Mouse (Mus musculus) brown adipose tissue, adult 24 weeks (tissue): ENCODE results near the gene Usp29. TPM values are rescaled to one million over a fixed set of nuclear protein-coding genes. Genes with fewer than 3 reads are reported as not detected.
"Not testable (repeated sequence)": the region's sequence is repeated elsewhere in the genome, so short reads cannot be mapped to it uniquely, and the experiment has no call there.

Source experiments
- H3K27ac ChIP-seq: fragments of 200-500 bp; replicated peaks from 2 replicates; pipeline ENCODE4 v1.5.1; 2012; ENCODE audit warnings: low read depth, mild to moderate bottlenecking, low read length
- H3K4me1 ChIP-seq: fragments of 200-500 bp; 2 replicates; pipeline ENCODE4 v1.6.1; 2012; ENCODE audit warnings: low read length, mixed read lengths; ENCODE audit not compliant: control insufficient read depth, insufficient read depth, insufficient read length
- H3K4me3 ChIP-seq: fragments of 200-500 bp; 2 replicates; pipeline ENCODE4 v1.5.1; 2012; ENCODE audit warnings: low read depth, mild to moderate bottlenecking, low read length, moderate library complexity; ENCODE audit not compliant: insufficient read depth
- polyA plus RNA-seq: library from polyadenylated mRNA; stranded (reverse); fragments of >200 nt; gene quantifications from 2 replicates; pipeline ENCODE4 v1.2.4, GENCODE M21; 2012; ENCODE audit not compliant: missing spikeins, insufficient read depth, insufficient read length

Gene Usp29
- polyA plus RNA-seq, 1 experiment = not detected

DNA sequence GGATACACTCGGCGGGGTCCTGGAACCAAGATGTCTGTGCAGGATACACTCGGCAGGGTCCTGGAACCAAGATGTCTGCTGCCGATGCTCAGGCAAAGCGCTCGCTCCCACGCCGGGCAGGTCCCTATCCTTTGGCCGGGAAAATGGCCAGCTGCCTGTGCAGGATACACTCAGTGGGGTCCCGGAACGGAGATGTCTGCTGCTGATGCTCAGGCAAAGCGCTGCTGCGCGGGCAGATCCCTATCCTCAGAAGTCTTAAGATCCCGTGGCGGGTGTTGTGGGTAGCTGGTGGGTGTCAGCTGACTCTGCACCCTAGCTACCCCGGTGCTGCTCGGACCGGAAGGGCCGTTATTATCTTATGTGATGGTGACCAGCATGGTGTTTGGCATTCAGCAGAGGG lies 217.7 kb downstream of the Usp29 start:
- H3K4me1 ChIP-seq, H3K27ac ChIP-seq: not testable (repeated sequence)

DNA sequence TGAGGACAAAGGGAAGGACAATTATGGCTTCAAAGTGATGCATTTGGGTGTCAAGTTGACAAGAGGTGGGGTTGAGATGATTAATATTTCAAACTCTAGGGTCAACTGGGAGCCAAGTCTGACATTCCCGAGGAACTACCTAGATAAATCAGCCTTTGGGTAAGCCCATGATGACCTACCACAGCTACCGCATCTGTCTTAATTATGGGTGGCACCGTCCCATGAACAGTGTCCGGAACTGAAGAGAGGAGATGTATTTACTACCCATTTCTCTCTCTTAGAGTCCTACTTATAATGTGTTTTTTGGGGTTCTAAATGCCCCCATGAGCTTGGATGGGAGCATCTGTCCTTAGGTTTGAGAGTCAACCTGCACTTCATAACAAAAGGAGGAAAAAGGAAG lies 226.2 kb downstream of the Usp29 start:
- Histone ChIP-seq H3K4me3 (no peak overlapping the region), H3K27ac (no peak overlapping the region), H3K4me1 (no peaks in the 10 kb centered on the region)

More for the DNA sequence above, 217.7 kb downstream of the Usp29 start:
- H3K4me3 ChIP-seq = not testable (repeated sequence)

DNA sequence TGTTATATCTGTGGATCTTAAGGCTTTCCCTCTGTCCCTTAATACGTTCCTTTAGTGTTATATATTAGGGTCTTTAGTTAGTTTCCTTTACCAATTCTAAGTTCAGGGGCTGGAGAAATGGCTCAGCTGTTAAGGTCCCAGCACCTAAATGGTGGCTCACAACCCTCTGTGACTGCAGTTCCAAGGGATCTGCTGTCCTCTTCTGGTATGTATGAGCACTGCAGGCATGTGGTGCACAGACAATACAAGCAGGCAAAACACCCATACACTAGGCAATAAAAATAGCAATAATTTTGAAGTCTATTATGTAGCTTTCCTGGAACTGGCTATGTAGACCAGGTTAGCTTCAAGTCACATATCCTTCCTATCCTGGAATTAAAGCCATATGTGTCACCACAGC lies 228.2 kb downstream of the Usp29 start:
- H3K4me1 ChIP-seq = no peaks in the 10 kb centered on the region
- H3K27ac ChIP-seq = no peak overlapping the region
- H3K4me3 ChIP-seq = no peak overlapping the region

DNA sequence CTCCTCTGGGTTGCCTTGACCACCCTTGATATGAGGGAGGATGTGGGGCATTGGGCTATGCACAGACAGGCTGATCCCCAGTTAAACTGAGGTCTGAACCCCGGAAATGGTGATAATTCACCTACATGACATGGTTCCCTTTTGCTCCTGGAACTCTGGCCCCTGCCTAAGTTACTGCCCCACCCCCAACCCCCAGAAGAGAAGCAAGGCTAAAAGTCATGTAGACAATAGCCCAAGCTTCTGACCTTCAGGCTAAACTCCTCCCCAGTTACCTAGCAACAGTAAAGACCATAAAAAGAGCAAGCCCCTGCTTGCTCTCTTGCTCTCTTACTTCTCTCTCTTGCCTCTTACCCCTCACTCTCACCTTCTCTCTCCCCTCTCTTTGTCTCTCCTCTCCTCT lies 243.2 kb downstream of the Usp29 start:
- no peak overlapping the region for H3K4me3 ChIP-seq
- no peak overlapping the region for H3K27ac ChIP-seq
- no peaks in the 10 kb centered on the region for H3K4me1 ChIP-seq

DNA sequence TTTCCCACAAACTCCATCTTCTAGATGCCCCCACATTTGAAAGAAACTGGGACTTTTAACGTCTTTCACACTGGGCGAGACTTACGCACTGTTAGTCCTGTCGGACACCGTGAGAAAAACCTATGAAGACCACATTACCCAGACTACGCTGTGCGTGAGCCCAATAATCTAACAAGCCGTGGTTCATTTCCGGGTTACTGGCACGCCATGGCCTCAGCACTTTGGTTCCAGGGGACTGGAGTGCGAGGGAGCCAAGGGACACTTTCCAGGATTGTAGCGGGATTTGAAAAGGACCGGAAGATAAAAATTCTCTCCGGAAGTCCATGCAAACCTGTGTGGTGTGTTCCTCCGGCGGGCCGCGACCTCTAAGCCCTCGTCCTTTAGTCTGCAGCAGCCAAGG lies 246.5 kb downstream of the Usp29 start:
- H3K4me3 ChIP-seq = no peak overlapping the region
- no peaks in the 10 kb centered on the region for H3K4me1 ChIP-seq
- no peak overlapping the region for H3K27ac ChIP-seq

DNA sequence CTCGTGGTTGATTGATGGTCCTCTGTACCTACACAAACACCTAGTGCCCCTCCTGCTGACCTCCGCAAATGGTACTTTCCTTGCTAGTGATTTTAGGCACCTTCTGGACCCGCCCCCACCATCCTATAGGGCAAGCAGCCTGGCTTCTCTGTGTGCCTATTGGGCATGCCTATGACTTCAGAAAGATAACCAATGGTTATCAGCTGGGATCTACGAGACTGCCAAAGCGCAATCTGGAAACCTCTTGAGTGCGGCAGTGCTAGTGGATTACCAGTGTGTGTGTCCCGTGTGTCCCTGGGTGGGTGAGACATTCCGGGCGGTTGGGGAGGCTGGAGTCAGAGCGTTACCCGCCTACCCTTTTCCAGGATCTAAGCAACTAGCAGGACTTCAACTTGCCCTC lies 264.9 kb downstream of the Usp29 start, which contains the start of gene Aurkc:
Aurkc (plus strand) TSS at position 50 of the 400 bp plus-strand sequence.
- H3K4me1 ChIP-seq, H3K27ac ChIP-seq, H3K4me3 ChIP-seq: not testable (repeated sequence)

DNA sequence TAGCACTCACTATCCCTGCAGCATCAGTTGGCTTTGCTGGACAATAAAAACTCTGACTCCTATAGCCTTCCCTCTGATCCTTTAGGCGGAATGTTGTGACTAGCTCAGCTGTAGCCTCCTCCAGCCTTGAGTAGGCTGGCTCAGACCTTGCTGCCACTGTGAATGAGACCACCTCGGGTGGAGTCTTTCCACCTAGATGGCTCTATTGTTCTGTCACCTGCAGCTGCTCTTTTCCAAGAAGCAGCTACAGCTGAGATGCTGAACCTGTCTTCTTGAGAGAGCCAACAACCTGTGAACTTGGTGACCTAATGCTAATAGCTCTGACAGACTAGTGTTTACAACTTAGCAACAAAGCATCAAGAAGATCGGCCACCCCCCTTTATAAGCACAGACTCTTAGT lies 268.5 kb downstream of the Usp29 start:
- not testable (repeated sequence) for H3K27ac ChIP-seq, H3K4me3 ChIP-seq, H3K4me1 ChIP-seq

DNA sequence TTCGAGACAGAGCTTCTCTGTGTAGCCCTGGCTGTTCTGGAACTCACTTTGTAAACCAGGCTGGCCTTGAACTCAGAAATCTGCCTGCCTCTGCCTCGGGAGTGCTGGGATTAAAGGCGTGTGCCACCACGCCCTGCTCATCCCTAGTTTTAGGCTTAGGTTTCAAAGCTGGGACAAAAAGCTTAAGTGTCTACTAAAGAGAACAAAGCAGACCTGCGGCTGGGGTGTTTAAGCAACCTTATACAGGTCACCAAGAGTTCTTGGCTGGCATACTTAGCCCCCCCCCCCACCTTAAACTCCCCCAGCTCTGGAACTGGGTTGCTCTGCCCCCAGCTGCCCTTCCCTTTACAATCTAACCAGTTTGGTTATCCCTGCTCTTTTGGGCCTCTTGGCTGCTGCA lies 275.1 kb downstream of the Usp29 start:
- H3K4me1 ChIP-seq, H3K4me3 ChIP-seq, H3K27ac ChIP-seq: not testable (repeated sequence)

Other genes starting within 250 kb of the Usp29 start
- gene Olfr5, start 243.6 kb upstream of the Usp29 start, polyA plus RNA-seq = not detected in 2 replicates
- not detected in 2 replicates for gene Olfr1347, start 230.8 kb upstream of the Usp29 start, polyA plus RNA-seq
- gene Olfr1348, start 221.8 kb upstream of the Usp29 start, polyA plus RNA-seq = not detected in 2 replicates
- gene Olfr1349, start 207.6 kb upstream of the Usp29 start, polyA plus RNA-seq = not detected in 2 replicates
- gene Olfr1350, start 165.7 kb upstream of the Usp29 start, polyA plus RNA-seq = not detected in 2 replicates
- gene Zim1, start 34.1 kb upstream of the Usp29 start, polyA plus RNA-seq = 0.52 TPM in 1 of 2 replicates, not detected in the other
- gene Peg3, start 147 bp upstream of the Usp29 start, polyA plus RNA-seq = 3.5 and 8.2 TPM in 2 replicates